Mouse (Mus musculus): ENCODE measurements around the gene Lzts3. TPM values are rescaled to one million over a fixed set of nuclear protein-coding genes. Genes with fewer than 3 reads are reported as not detected.

The Lzts3 gene
- 27.5 and 29.7 TPM in 2 replicates for polyA plus RNA-seq (2012; rRNA removed)

DNA sequence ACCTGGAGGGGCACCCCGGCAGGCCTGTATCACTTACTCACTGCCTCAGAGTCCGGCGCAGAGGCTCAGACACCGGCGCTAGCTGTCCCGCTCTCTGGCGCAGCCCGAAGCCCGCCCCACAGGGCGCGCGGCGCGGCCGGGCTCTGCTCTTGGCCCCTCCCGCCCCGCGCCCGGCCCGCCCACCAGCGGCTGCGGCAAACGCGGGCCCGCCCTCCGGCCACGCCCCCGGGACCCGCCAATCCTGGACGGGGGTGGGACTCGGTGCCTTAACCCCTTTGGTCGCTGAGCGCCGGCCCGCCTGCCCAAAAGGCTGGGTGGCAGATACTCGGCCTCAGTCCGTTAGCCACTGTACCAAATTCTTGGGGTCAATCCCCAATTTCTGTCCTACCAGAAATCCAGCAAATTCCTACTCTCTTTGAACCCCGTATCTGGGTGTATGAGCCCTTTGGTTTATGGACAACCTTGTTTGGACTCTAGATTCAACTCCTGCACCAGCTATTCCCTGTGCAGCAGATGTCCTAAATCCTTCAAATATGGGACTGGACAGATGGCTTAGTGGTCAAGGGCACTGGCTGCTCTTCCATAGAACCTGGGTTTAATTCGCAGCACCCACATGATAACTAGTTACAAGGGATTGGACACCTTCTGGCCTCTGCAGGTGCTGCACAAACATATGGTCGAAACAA, at the start of gene Lzts3:
Gene Lzts3 (minus strand): TSS at position 120 of the 686 bp plus-strand sequence.

DNA sequence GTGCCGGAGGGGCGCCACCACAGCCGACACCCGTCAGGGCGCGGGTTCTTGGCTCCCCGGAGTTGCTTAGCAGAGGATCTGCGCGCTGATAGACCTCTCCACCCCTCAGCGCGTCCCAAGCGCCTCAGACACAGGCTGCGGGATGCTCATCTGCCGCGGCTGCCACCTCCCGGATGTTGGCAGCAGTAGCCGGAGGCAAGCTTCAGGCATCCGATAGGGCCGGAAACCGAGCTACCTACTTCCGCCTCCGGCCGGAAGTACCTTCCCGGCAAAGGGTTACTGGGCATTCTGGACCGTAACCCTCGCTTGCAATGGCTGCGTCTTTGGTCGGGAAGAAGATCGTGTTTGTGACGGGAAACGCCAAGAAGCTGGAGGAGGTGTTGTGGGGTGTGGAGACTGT, 25.0 kb upstream of the Lzts3 start, which contains the start of gene Itpa:
Gene Itpa (plus strand): TSS at position 52 of the 400 bp plus-strand sequence.

DNA sequence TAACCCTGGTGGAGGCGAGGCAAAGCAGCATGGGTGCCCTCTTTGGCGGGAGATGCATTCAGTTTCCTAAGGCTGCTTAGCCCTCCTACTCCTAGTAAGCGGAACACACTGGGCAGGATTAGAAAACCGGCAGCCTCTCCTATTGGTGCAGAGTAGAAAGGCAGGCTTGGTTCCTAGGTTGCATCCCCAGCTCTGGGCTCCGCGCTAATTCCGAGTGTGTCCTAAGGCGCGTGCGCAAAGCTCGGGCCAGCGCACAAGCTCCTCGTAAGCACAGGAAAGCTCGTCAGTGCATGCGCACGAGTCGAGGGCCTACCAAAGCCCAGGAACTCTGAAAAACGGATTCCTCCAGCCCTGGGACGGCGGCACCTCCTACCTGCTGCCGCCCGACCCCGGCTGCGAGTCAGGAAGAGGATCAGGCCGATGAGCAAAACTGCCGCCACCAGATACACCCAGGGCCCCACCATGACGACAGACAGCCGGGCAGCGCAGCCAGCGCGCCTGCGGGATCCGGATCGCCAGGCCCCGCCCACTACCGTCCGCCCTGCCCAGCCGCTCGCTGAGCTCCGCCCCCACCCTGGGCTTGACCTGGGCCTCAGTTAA, 21.6 kb upstream of the Lzts3 start, which contains the start of gene Ddrgk1:
Gene Ddrgk1 (minus strand): TSS at position 558 of the 600 bp plus-strand sequence.

GRCm38 (mm10) chr2:130629839-130630203, 12.8 kb downstream of the Lzts3 start, which contains the start of the genes Fastkd5 and Ubox5:
Gene Fastkd5, minus strand, starts transcription at chr2:130630027.
Gene Ubox5, minus strand, starts transcription at chr2:130630038.

Other genes with a start within 250 kb of the Lzts3 start
- gene Cpxm1, start 245.2 kb downstream of the Lzts3 start, polyA plus RNA-seq (2012; rRNA removed): 22.4 and 46.7 TPM in 2 replicates
- not detected in 2 replicates for gene Gm28372, start 237.6 kb downstream of the Lzts3 start, polyA plus RNA-seq (2012; rRNA removed)
- gene 1700020A23Rik, start 237.5 kb downstream of the Lzts3 start, polyA plus RNA-seq (2012; rRNA removed): not detected in 2 replicates
- gene Tmem239, start 236.3 kb downstream of the Lzts3 start, polyA plus RNA-seq (2012; rRNA removed): not detected in 2 replicates
- 160 and 172 TPM in 2 replicates for gene Vps16, start 218.5 kb downstream of the Lzts3 start, polyA plus RNA-seq (2012; rRNA removed)
- 35.8 and 39.7 TPM in 2 replicates for gene Pced1a, start 218.1 kb downstream of the Lzts3 start, polyA plus RNA-seq (2012; rRNA removed)
- gene Ptpra, start 192.5 kb downstream of the Lzts3 start, polyA plus RNA-seq (2012; rRNA removed): 120 and 125 TPM in 2 replicates
- gene Mrps26, start 79.1 kb downstream of the Lzts3 start, polyA plus RNA-seq (2012; rRNA removed): 74.1 and 74.6 TPM in 2 replicates
- 0.45 TPM in 1 of 2 replicates, not detected in the other for gene Oxt, start 66.6 kb downstream of the Lzts3 start, polyA plus RNA-seq (2012; rRNA removed)
- gene Avp, start 60.2 kb downstream of the Lzts3 start, polyA plus RNA-seq (2012; rRNA removed): 1.7 and 2.7 TPM in 2 replicates
- gene Fastkd5, start 12.8 kb downstream of the Lzts3 start, polyA plus RNA-seq (2012; rRNA removed): 5.3 and 6.4 TPM in 2 replicates
- gene Ubox5, start 12.8 kb downstream of the Lzts3 start, polyA plus RNA-seq (2012; rRNA removed): 9.8 and 9.9 TPM in 2 replicates
- gene Ddrgk1, start 21.9 kb upstream of the Lzts3 start, polyA plus RNA-seq (2012; rRNA removed): 59.0 and 60.2 TPM in 2 replicates
- gene Itpa, start 24.8 kb upstream of the Lzts3 start, polyA plus RNA-seq (2012; rRNA removed): 94.1 and 106 TPM in 2 replicates
- gene Slc4a11, start 54.7 kb upstream of the Lzts3 start, polyA plus RNA-seq (2012; rRNA removed): 2.5 and 2.6 TPM in 2 replicates